Mouse (Mus musculus): ENCODE data around the gene Gm27235. TPM values are rescaled to one million over a fixed set of nuclear protein-coding genes. Genes with fewer than 3 reads are reported as not detected.

Gm27235 gene
- polyA plus RNA-seq (2017; shearing (Covaris generic)), result not detected

GRCm38 (mm10) chr9:35790001-35790400 lies at the start of gene Gm27235, which contains the start of gene D730048I06Rik:
TSS of gene Gm27235 (minus strand) at chr9:35790101.
TSS of gene D730048I06Rik (minus strand) at chr9:35790112.

GRCm38 (mm10) chr9:35778009-35778408 lies 11.9 kb downstream of the Gm27235 start, which contains the start of gene Gm17727:
TSS of gene Gm17727 (minus strand) at chr9:35778109.

GRCm38 (mm10) chr9:35740749-35741148 lies 49.2 kb downstream of the Gm27235 start, which contains the start of gene Gm17677:
TSS of gene Gm17677 (plus strand) at chr9:35741049.

Other genes starting within 250 kb of the Gm27235 start
- gene Ddx25, start 231.6 kb downstream of the Gm27235 start, polyA plus RNA-seq (2017; shearing (Covaris generic)), result 0.15 TPM
- gene Pus3, start 231.5 kb downstream of the Gm27235 start, polyA plus RNA-seq (2017; shearing (Covaris generic)), result 28.7 TPM
- 0.54 TPM for gene Pate2, start 219.8 kb downstream of the Gm27235 start, polyA plus RNA-seq (2017; shearing (Covaris generic))
- gene Hyls1, start 219.7 kb downstream of the Gm27235 start, polyA plus RNA-seq (2017; shearing (Covaris generic)), result 5.3 TPM
- not detected for gene Pate4, start 178.2 kb downstream of the Gm27235 start, polyA plus RNA-seq (2017; shearing (Covaris generic))
- not detected for gene Pate3, start 141.9 kb downstream of the Gm27235 start, polyA plus RNA-seq (2017; shearing (Covaris generic))
- gene Pate1, start 102.7 kb downstream of the Gm27235 start, polyA plus RNA-seq (2017; shearing (Covaris generic)), result 0.83 TPM
- not detected for gene Gm17677, start 49.1 kb downstream of the Gm27235 start, polyA plus RNA-seq (2017; shearing (Covaris generic))
- gene Gm17727, start 12.0 kb downstream of the Gm27235 start, polyA plus RNA-seq (2017; shearing (Covaris generic)), result not detected
- not detected for gene D730048I06Rik, start within 50 bp of the Gm27235 start, polyA plus RNA-seq (2017; shearing (Covaris generic))
- gene 9230110F15Rik, start 54.0 kb upstream of the Gm27235 start, polyA plus RNA-seq (2017; shearing (Covaris generic)), result not detected
- gene 9230113P08Rik, start 118.3 kb upstream of the Gm27235 start, polyA plus RNA-seq (2017; shearing (Covaris generic)), result not detected

All from effector memory CD4-positive, alpha-beta T cell, adult 7 months (primary cell).